13 mouse cellular contexts compared by ENCODE assay signal in genomic region chr12:110977345-110977733, GRCm38 (mm10). TPM values are rescaled to one million over a fixed set of nuclear protein-coding genes. Genes with fewer than 3 reads are reported as not detected.
A peak's percentile ranks its signal among the peaks of the same experiment; 100 is the strongest.
DNase-seq lines count a peak whose midpoint lies in the region; ATAC-seq and TF ChIP-seq lines count a peak whose summit lies in the region.
"Had no signal": no experiment of that assay in that cellular context is flagged by ENCODE, and none has a peak within 500 bp of the region (broad histone marks: within the 10 kb centered on the region; RNA-seq: fewer than 3 reads in every experiment).

No protein-coding gene starts in this region.

- peaks cover 6% of the 10 kb centered on the region for H3K4me1 ChIP-seq in heart, adult 2 months (ENCODE audit: control insufficient read depth, insufficient read depth, low read length)
- H3K4me1 ChIP-seq in megakaryocyte, embryonic 14.5 days: peaks cover 72% of the 10 kb centered on the region
- H3K4me1 ChIP-seq in embryonic facial prominence, embryonic 15.5 days: peaks cover 7% of the 10 kb centered on the region

- H3K4me3 ChIP-seq in heart, adult 2 months: peak overlapping the region; percentile 82
- peak overlapping the region; percentile 4 for H3K4me3 ChIP-seq in megakaryocyte, embryonic 14.5 days (replicated peaks)
- H3K4me3 ChIP-seq in embryonic facial prominence, embryonic 15.5 days (replicated peaks): 0 out of 2 replicates have a peak overlapping the region, but pooled peaks have one; percentile 72
- H3K4me3 ChIP-seq in myocyte: no peak overlapping the region

- H3K36me3 ChIP-seq in heart, adult 2 months (ENCODE audit: control insufficient read depth, insufficient read depth, low read length): peaks cover 4% of the 10 kb centered on the region; the same call in 1 of the 2 replicates
- H3K36me3 ChIP-seq in megakaryocyte, embryonic 14.5 days (replicated peaks; ENCODE audit: low read length): peaks cover 50% of the 10 kb centered on the region
- peaks cover 31% of the 10 kb centered on the region for H3K36me3 ChIP-seq in embryonic facial prominence, embryonic 15.5 days
- peaks cover 5% of the 10 kb centered on the region for H3K36me3 ChIP-seq in myocyte (ENCODE audit: control insufficient read depth, insufficient read depth)

- no peak for TF ChIP-seq EP300 in heart, adult 2 months (IDR thresholded peaks at IDR 0.05; ENCODE audit: insufficient read depth, low read depth, low read length)

- H3ac ChIP-seq in myocyte (ENCODE audit: control insufficient read depth, insufficient read length): no peak overlapping the region

- 91% methylated on average over 18 of the region's 18 CpGs for WGBS in heart, adult 2 months
- WGBS in embryonic facial prominence, embryonic 15.5 days: 96% methylated on average over 18 of the region's 18 CpGs

- intact Hi-C loops in heart, adult 2 months (cut with DNase I): no loop called here
- intact Hi-C loops in heart, postnatal 36 days (cut with DNase I): loop anchor here (5.0 kb wide), 1 partner anchor 90 kb away; the partner anchor contains the start of genes Cinp and Tecpr2

- H3K27ac ChIP-seq in heart, adult 2 months: peak overlapping the region; percentile 96
- H3K27ac ChIP-seq in embryonic facial prominence, embryonic 15.5 days (replicated peaks): no peak overlapping the region

- ATAC-seq in megakaryocyte, adult 5-6 weeks (ENCODE audit: poor library complexity, severe bottlenecking): no peak
- ATAC-seq in embryonic facial prominence, embryonic 15.5 days (ENCODE audit: insufficient number of reproducible peaks, low FRiP score, low TSS enrichment, low read depth): no peak

- DNase-seq in heart, adult 2 months: no peak
- no peak for DNase-seq in heart, postnatal 36 days
- no peak for DNase-seq in ovary, postnatal 36 days (ENCODE audit: low spot score)
- DNase-seq in layer of hippocampus, adult 9-11 months: no peak
- DNase-seq: adrenal gland, postnatal 14 days; embryo, embryonic 11 days; gastrocnemius, postnatal 36 days; kidney, postnatal 25 days; lung, adult 2 months had no signal

- 0 out of 2 replicates have a peak overlapping the region, but pooled peaks have one; percentile 92 for H3K4me2 ChIP-seq in embryonic facial prominence, embryonic 15.5 days (replicated peaks)
- H3K4me2 ChIP-seq in myocyte (ENCODE audit: low read depth): peak overlapping the region; percentile 96

- no peaks in the 10 kb centered on the region for H3K27me3 ChIP-seq in heart, adult 2 months (ENCODE audit: control insufficient read depth, insufficient read depth, low read length)
- H3K27me3 ChIP-seq in megakaryocyte, embryonic 14.5 days (replicated peaks): peaks cover 20% of the 10 kb centered on the region
- no peaks in the 10 kb centered on the region for H3K27me3 ChIP-seq in embryonic facial prominence, embryonic 15.5 days
- H3K27me3 ChIP-seq in myocyte (ENCODE audit: control insufficient read depth, insufficient read depth, insufficient read length): no peaks in the 10 kb centered on the region

- no peak for TF ChIP-seq CTCF in heart, adult 2 months (IDR thresholded peaks at IDR 0.05)

- no peak for TF ChIP-seq POLR2A in heart, adult 2 months (IDR thresholded peaks at IDR 0.05; ENCODE audit: insufficient read depth, low read depth, low read length)
- no peak for TF ChIP-seq POLR2A in myocyte (IDR thresholded peaks at IDR 0.05; ENCODE audit: insufficient read length, low read depth)

- peaks cover 8% of the 10 kb centered on the region; the same call in 1 of the 2 replicates for H3K9me3 ChIP-seq in megakaryocyte, embryonic 14.5 days
- no peaks in the 10 kb centered on the region for H3K9me3 ChIP-seq in embryonic facial prominence, embryonic 15.5 days (replicated peaks)

- peaks cover 5% of the 10 kb centered on the region; the same call in 1 of the 2 replicates for H3K79me2 ChIP-seq in heart, adult 2 months (replicated peaks; ENCODE audit: control insufficient read depth, insufficient read depth, low read length)
- peaks cover 9% of the 10 kb centered on the region for H3K79me2 ChIP-seq in myocyte (ENCODE audit: control insufficient read depth, insufficient read depth)

- no peak overlapping the region for H3K9ac ChIP-seq in heart, adult 2 months (ENCODE audit: low read depth, low read length)
- no peak overlapping the region for H3K9ac ChIP-seq in embryonic facial prominence, embryonic 15.5 days

TF ChIP-seq in myocyte, 11 proteins besides CTCF, POLR2A, EP300 and RAD21:
- TF ChIP-seq MYOD1 (IDR thresholded peaks at IDR 0.05; ENCODE audit: control insufficient read depth in 1 of 3, insufficient read length in 2 of 3, low read depth in 2 of 3): no peak
- TF ChIP-seq SRF (IDR thresholded peaks at IDR 0.05; ENCODE audit: control insufficient read depth, insufficient read length, low read depth): no peak
- no peak for TF ChIP-seq TCF12 (IDR thresholded peaks at IDR 0.05; ENCODE audit: insufficient read depth, poor library complexity, severe bottlenecking)
- TF ChIP-seq CEBPB (IDR thresholded peaks at IDR 0.05; ENCODE audit: insufficient read depth, poor library complexity, severe bottlenecking): no peak
- no peak for TF ChIP-seq MYOG (IDR thresholded peaks at IDR 0.05; ENCODE audit: control insufficient read depth in 1 of 3, insufficient read depth in 1 of 3, insufficient read length in 2 of 3, low read depth in 2 of 3)
- TF ChIP-seq E2F4 (IDR thresholded peaks at IDR 0.05; ENCODE audit: insufficient read depth): no peak
- TF ChIP-seq TCF3 (IDR thresholded peaks at IDR 0.05; ENCODE audit: insufficient read length, low read depth): no peak
- TF ChIP-seq MAX (IDR thresholded peaks at IDR 0.05; ENCODE audit: low read depth): no peak
- TF ChIP-seq USF1 (IDR thresholded peaks at IDR 0.05; ENCODE audit: low read depth): no peak
- no peak for TF ChIP-seq REST (IDR thresholded peaks at IDR 0.05; ENCODE audit: insufficient read depth, insufficient read length)
- TF ChIP-seq POLR2AphosphoS2 (IDR thresholded peaks at IDR 0.05; ENCODE audit: insufficient read length, low read depth): no peak

RNA-seq across cellular contexts. Expression of gene Ankrd9, which starts 1.5 kb away (rescaled TPM):
- 10 to 100 TPM; 59.3 to 84.2 TPM for total RNA-seq in heart, adult 2 months (2021)
- polyA plus RNA-seq in heart, adult 2 months (2012; rRNA removed): 80.5 and 93.2 TPM in 2 replicates
- 10 to 100 TPM; 67.9 to 85.3 TPM for total RNA-seq in heart, postnatal 36 days (2021)
- polyA plus RNA-seq in megakaryocyte, embryonic 14.5 days (2012; ENCODE audit: insufficient read depth, low replicate concordance): 3.6 and 7.0 TPM in 2 replicates
- total RNA-seq in megakaryocyte, adult 5-6 weeks (2015): 1.6 and 2.8 TPM in 2 replicates
- 3.0 and 3.3 TPM in 2 replicates for total RNA-seq in megakaryocyte, adult 5-6 weeks (2017)
- 16.6 and 17.6 TPM in 2 replicates for polyA plus RNA-seq in embryonic facial prominence, embryonic 15.5 days (2015; fragmentation: Nextera tagmentation; extraction: Ambion mirVana)
- polyA plus RNA-seq in myocyte (2012; fragmentation: generic; extraction: Trizol): 11.5 TPM
